Mouse (Mus musculus): ENCODE results near the gene Kdm5a. TPM values are rescaled to one million over a fixed set of nuclear protein-coding genes. Genes with fewer than 3 reads are reported as not detected.

Gene Kdm5a
- total and polyA plus RNA-seq, 3 experiments = 20.8 to 35.8 (median 29.3) TPM

DNA sequence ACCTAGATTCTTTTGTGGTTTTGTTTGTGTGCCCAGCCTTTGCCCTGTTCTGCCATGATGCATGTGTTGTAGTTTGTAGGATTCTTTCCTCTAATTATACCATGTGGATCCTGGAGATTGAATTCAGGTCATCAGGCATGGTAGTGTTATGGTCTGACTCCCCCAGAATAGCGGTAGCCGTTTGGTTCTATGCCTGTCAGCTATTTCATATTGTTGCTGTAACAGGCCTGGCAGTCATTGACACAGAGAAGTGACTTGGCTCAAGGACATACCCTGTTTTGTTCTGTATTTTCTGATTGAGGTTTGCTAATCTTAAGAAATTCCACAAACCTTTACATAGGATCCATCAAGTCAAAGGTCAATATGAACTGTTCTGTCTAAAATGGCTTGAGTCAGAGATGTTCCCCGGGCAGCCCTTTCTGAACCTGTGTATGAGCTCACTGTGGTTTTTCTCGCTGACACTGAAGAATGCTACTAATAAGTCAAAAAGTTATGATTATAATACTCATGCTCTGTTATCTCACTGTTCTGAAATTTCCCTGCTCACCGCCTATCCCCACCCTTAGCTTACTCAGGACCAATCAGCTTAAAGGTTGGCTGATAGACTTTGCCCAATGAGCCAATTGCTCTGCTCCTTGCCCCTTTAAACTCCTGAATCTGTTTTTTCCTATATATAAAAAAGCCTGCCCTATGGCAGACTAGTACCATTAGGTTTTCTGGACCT lies 31.9 kb downstream of the Kdm5a start:
- in situ Hi-C loops (cut with MboI; ENCODE audit: low pct_ligation_motif_present, low pct_unique_long_range_greater_than_20kb, low sequenced_read_pairs) = no loop called here
- Histone ChIP-seq H3K36me3 (replicated peaks in 1 of 2; ENCODE audit: control insufficient read depth in 1 of 2, insufficient read depth in 1 of 2, low read length in 1 of 2) (peaks cover 46 to 77% of the 10 kb centered on the region in 2 experiments), H3K9me3 (replicated peaks; ENCODE audit: low read length) (no peaks in the 10 kb centered on the region), H3K9ac (ENCODE audit: insufficient read depth, low read depth) (no peak overlapping the region), H3K27me3 (replicated peaks) (no peaks in the 10 kb centered on the region), H3K4me2 (ENCODE audit: insufficient read depth, low read depth, poor library complexity, severe bottlenecking) (no peak overlapping the region), H3K4me3 (replicated peaks in 1 of 3; ENCODE audit: low read depth in 2 of 3, low read length in 2 of 3, poor library complexity in 1 of 3) (no peak overlapping the region), H3K79me2 (replicated peaks; ENCODE audit: control insufficient read depth, extremely low read depth, insufficient read depth, poor library complexity, severe bottlenecking) (peaks cover 9% of the 10 kb centered on the region; the same call in 1 of the 2 replicates), H3K4me1 (ENCODE audit: control insufficient read depth in 1 of 2, insufficient read depth in 2 of 2) (no peaks in the 10 kb centered on the region), H3K27ac (ENCODE audit: insufficient read depth, low read depth) (no peak overlapping the region)
- no peak for DNase-seq (ENCODE audit: extremely low read depth)
- dilution Hi-C loops (cut with MboI; ENCODE audit: extremely low pct_ligation_motif_present, extremely low pct_unique_long_range_greater_than_20kb, low sequenced_read_pairs) = no loop called here
- TF ChIP-seq E2F4 (IDR thresholded peaks at IDR 0.05; ENCODE audit: insufficient replicate concordance, low read depth, low read length) (no peak), HCFC1 (IDR thresholded peaks at IDR 0.05; ENCODE audit: low read depth, low read length) (no peak), NRF1 (IDR thresholded peaks at IDR 0.05; ENCODE audit: low read depth, low read length) (no peak), MEF2A (IDR thresholded peaks at IDR 0.05; ENCODE audit: borderline replicate concordance, low read depth, low read length) (no peak), JUND (conservative IDR thresholded peaks at IDR 0.05; ENCODE audit: low read depth, low read length) (no peak), BHLHE40 (IDR thresholded peaks at IDR 0.05; ENCODE audit: low read depth, low read length) (no peak), GABPA (IDR thresholded peaks at IDR 0.05; ENCODE audit: insufficient replicate concordance, low read depth, low read length) (no peak), ZKSCAN1 (IDR thresholded peaks at IDR 0.05; ENCODE audit: borderline replicate concordance, low read depth, low read length) (no peak), MAZ (IDR thresholded peaks at IDR 0.05; ENCODE audit: low read depth, low read length) (no peak), MXI1 (IDR thresholded peaks at IDR 0.05; ENCODE audit: low read depth, low read length) (no peak), POLR2AphosphoS2 (IDR thresholded peaks at IDR 0.05; ENCODE audit: low read depth, low read length) (no peak), CHD2 (IDR thresholded peaks at IDR 0.05; ENCODE audit: low read length) (no peak), IRF4 (IDR thresholded peaks at IDR 0.05; ENCODE audit: low read depth, low read length) (no peak), ELF1 (IDR thresholded peaks at IDR 0.05; ENCODE audit: low read depth, low read length) (no peak), JUN (IDR thresholded peaks at IDR 0.05; ENCODE audit: insufficient read depth, low read depth, low read length) (no peak), RAD21 (IDR thresholded peaks at IDR 0.05; ENCODE audit: low read depth, low read length) (no peak), ZNF384 (IDR thresholded peaks at IDR 0.05; ENCODE audit: low read depth, low read length) (no peak), USF2 (conservative IDR thresholded peaks at IDR 0.05; ENCODE audit: low read depth, low read length) (no peak)

DNA sequence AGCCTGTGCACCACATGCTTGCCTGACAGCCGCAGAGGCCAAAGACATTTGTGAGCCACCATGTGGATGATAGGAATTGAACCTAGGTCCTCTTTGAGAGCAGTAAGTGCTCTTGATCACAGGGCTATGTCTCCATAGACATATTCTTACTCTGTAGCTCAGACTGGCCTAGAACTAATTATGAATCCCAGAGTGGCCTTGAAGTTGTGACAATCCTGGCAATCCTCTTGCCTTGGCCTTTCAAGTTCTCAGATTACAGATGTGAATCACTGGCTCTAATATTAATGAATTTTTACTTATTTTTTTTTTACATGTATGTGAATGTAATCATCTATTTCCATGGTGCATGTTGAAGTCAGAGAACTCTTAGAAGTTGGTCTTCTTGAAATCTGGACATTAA lies 40.0 kb downstream of the Kdm5a start:
- no peak overlapping the region for H3K9ac ChIP-seq (ENCODE audit: insufficient read depth, low read depth)
- no peak overlapping the region for H3K27ac ChIP-seq (ENCODE audit: insufficient read depth, low read depth)
- no peak overlapping the region for H3K4me2 ChIP-seq (ENCODE audit: insufficient read depth, low read depth, poor library complexity, severe bottlenecking)
- H3K79me2 ChIP-seq (replicated peaks; ENCODE audit: control insufficient read depth, extremely low read depth, insufficient read depth, poor library complexity, severe bottlenecking) = no peaks in the 10 kb centered on the region
- DNase-seq (ENCODE audit: extremely low read depth) = no peak
- dilution Hi-C loops (cut with MboI; ENCODE audit: extremely low pct_ligation_motif_present, extremely low pct_unique_long_range_greater_than_20kb, low sequenced_read_pairs) = no loop called here
- in situ Hi-C loops (cut with MboI; ENCODE audit: low pct_ligation_motif_present, low pct_unique_long_range_greater_than_20kb, low sequenced_read_pairs) = no loop called here
- TF ChIP-seq KAT2A (IDR thresholded peaks at IDR 0.05; ENCODE audit: insufficient replicate concordance, low read length) = no peak
- TF ChIP-seq USF2 (conservative IDR thresholded peaks at IDR 0.05; ENCODE audit: low read depth, low read length) = no peak
- TF ChIP-seq SMC3 (IDR thresholded peaks at IDR 0.05; ENCODE audit: low read depth, low read length) = no peak
- TF ChIP-seq ELF1 (IDR thresholded peaks at IDR 0.05; ENCODE audit: low read depth, low read length) = no peak
- TF ChIP-seq ETS1 (conservative IDR thresholded peaks at IDR 0.05; ENCODE audit: low read depth, low read length) = no peak
- TF ChIP-seq MEF2A (IDR thresholded peaks at IDR 0.05; ENCODE audit: borderline replicate concordance, low read depth, low read length) = no peak
- TF ChIP-seq MXI1 (IDR thresholded peaks at IDR 0.05; ENCODE audit: low read depth, low read length) = no peak
- TF ChIP-seq RAD21 (IDR thresholded peaks at IDR 0.05; ENCODE audit: low read depth, low read length) = no peak
- H3K4me3 ChIP-seq (replicated peaks in 1 of 3; ENCODE audit: low read depth in 2 of 3, low read length in 2 of 3, poor library complexity in 1 of 3) = no peak overlapping the region
- no peaks in the 10 kb centered on the region for H3K4me1 ChIP-seq (ENCODE audit: control insufficient read depth in 1 of 2, insufficient read depth in 2 of 2)
- peaks cover 28 to 77% of the 10 kb centered on the region in 2 experiments for H3K36me3 ChIP-seq (replicated peaks in 1 of 2; ENCODE audit: control insufficient read depth in 1 of 2, insufficient read depth in 1 of 2, low read length in 1 of 2)
- no peaks in the 10 kb centered on the region for H3K9me3 ChIP-seq (replicated peaks; ENCODE audit: low read length)
- H3K27me3 ChIP-seq (replicated peaks) = no peaks in the 10 kb centered on the region
